Mouse (Mus musculus) right cerebral cortex, postnatal 4 days (tissue): ENCODE results near the gene Lama1.
"Not testable (repeated sequence)": the region's sequence is repeated elsewhere in the genome, so short reads cannot be mapped to it uniquely, and the experiment has no call there.

Source experiments
- DNase-seq: peaks from one replicate; pipeline ENCODE4 v3.0.0-alpha.2; 2022

Gene Lama1

GRCm38 (mm10) chr17:67841494-67841893, 144.4 kb downstream of the Lama1 start:
- not testable (repeated sequence) for DNase-seq

DNA sequence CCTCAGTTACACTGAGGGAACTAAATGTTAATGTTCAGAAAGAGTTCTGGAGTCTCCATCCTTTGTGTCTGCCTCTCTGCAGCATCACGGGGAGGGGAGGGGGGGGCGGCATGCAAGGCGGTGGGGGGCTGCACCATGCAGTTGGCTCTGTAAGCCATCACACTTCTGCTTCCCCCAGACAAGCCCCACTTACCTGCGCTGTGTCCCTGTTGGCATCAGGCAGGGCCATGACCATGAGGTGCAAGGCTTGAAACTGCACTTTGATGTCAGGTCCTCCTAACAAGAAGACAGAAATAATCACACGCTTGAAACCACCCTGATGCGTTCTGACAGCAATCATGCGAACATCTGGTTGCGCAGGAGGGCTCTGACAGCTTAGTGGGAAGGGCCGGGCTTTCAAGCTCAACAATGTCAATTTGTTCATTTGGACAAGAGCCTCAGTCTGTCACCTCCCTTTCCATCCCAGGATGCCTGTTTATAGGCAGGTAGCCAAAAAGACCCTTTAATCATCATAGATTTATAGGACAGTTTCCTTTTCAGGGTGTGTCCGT, 164.1 kb downstream of the Lama1 start:
- no peak for DNase-seq

- peak; percentile 74 for DNase-seq
Measured at GRCm38 (mm10) chr17:67861744-67862535, 164.9 kb downstream of the Lama1 start.

DNA sequence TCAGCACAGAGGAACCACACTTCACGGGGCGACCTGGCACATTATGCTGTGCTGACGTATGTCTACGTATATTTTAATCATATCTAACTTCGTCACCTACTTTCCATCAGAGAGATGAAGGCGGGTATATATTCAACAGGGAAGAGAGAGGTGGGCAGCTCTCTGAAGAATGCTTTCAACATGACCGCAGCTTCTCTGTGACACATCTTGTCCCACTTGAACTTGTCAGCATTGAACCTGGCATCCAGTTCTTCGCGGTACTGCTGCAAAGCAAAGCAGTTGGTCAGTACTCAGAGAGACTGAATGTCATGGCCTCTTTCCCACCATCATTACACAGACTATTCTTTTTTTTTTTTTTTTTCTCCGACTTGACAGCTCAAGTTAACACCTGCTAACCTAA, 167.3 kb downstream of the Lama1 start:
- DNase-seq = no peak

- DNase-seq = no peak
Measured at GRCm38 (mm10) chr17:67864912-67865311, 167.9 kb downstream of the Lama1 start.

GRCm38 (mm10) chr17:67866026-67866425, 169.0 kb downstream of the Lama1 start:
- no peak for DNase-seq

- DNase-seq = no peak
Measured at GRCm38 (mm10) chr17:67866541-67867241, 169.6 kb downstream of the Lama1 start.

DNA sequence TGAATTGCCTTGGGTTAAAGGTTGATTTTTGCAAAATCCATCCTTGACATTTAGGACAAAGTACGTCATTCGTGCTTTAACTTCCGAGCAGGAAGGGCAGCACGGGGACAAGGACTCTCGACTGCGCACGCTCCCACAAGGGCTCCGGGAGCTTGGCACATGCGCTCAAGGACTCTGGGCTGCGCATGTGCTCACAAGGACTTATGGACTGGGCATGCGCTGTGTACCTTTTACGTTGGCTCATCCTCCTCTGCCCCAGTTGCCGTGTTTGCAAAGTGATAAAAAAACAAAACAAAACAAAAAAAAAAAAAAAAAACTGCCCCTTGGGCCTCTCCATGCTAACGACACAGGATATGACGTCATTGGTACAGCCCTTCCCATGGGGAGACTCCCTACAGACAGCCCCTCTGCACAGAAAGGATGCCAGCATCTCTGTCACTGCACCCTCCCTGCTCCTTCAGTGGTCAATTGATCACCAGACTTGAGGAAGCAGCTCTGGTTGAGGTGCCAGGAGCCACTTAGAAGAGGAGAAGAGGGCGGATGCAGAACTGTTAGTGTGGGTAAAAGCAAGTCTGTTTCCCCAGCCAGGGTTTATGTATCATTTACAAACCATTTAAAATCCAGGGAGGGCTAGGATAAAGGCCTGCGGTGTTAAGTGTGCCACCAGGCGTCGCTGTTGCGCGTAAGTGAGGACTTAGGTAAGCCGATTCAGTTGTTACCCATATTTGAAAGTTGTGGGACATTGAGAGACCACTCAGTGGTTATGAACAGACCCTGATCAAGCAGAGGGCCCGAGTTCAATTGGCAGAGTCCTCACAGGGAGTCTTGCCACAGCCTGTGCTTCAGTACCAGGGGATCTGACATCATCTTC, 172.9 kb downstream of the Lama1 start:
- DNase-seq = peak; percentile 97
